Mouse (Mus musculus) cortical plate, adult 2 months (tissue): ENCODE data around the gene Specc1. TPM values are rescaled to one million over a fixed set of nuclear protein-coding genes. Genes with fewer than 3 reads are reported as not detected.

Experiments
- H3K27ac ChIP-seq: fragments of 200-500 bp; 2 replicates; pipeline ENCODE4 v1.5.1; 2012; ENCODE audit warnings: low read length, control low read depth, inconsistent platforms; ENCODE audit not compliant: insufficient read depth
- H3K4me1 ChIP-seq: fragments of 200-500 bp; 2 replicates; pipeline ENCODE4 v1.6.1; 2011; ENCODE audit warnings: low read length; ENCODE audit not compliant: control insufficient read depth, insufficient read depth
- H3K4me3 ChIP-seq: fragments of 200-500 bp; 2 replicates; pipeline ENCODE4 v1.5.1; 2011; ENCODE audit warnings: mild to moderate bottlenecking, low read length, control low read depth; ENCODE audit not compliant: insufficient read depth
- CTCF ChIP-seq: fragments of 200-500 bp; IDR thresholded peaks from 2 replicates; pipeline ENCODE4 v1.5.1; 2011; ENCODE audit warnings: mild to moderate bottlenecking, control low read depth, low read length; ENCODE audit not compliant: insufficient read depth; ENCODE audit errors: extremely low read depth
- POLR2A ChIP-seq: fragments of 200-500 bp; IDR thresholded peaks from 2 replicates; pipeline ENCODE4 v1.6.1; 2011; ENCODE audit warnings: mild to moderate bottlenecking, low read length, control low read depth; ENCODE audit not compliant: insufficient read depth; ENCODE audit errors: extremely low read depth
- polyA plus RNA-seq: library from polyadenylated mRNA; depleted of rRNA; stranded (reverse); fragments of >200 nt; gene quantifications from 2 replicates; pipeline ENCODE4 v1.2.3, GENCODE M21; 2012

The Specc1 gene
- polyA plus RNA-seq, 1 experiment, result 43.2 TPM

GRCm38 (mm10) chr11:62069554-62069953, 113.0 kb downstream of the Specc1 start:
- H3K27ac ChIP-seq, result peak overlapping the region; percentile 74

GRCm38 (mm10) chr11:62070206-62070605, 113.6 kb downstream of the Specc1 start:
- Histone ChIP-seq H3K4me3 (no peak overlapping the region), H3K27ac (0 out of 2 replicates have a peak overlapping the region, but pooled peaks have one; percentile 44), H3K4me1 (peaks cover 3% of the 10 kb centered on the region; the same call in 1 of the 2 replicates)
- no peak for TF ChIP-seq POLR2A
- no peak for TF ChIP-seq CTCF

More at GRCm38 (mm10) chr11:62069554-62069953, 113.0 kb downstream of the Specc1 start:
- H3K4me1 ChIP-seq, result peaks cover 3% of the 10 kb centered on the region; the same call in 1 of the 2 replicates
- TF ChIP-seq POLR2A (no peak), CTCF (no peak)
- no peak overlapping the region for H3K4me3 ChIP-seq

- Histone ChIP-seq H3K4me3 (no peak overlapping the region), H3K27ac (no peak overlapping the region), H3K4me1 (peaks cover 3% of the 10 kb centered on the region; the same call in 1 of the 2 replicates)
- TF ChIP-seq CTCF (no peak), POLR2A (no peak)
Measured at GRCm38 (mm10) chr11:62072406-62072805, 115.8 kb downstream of the Specc1 start.

DNA sequence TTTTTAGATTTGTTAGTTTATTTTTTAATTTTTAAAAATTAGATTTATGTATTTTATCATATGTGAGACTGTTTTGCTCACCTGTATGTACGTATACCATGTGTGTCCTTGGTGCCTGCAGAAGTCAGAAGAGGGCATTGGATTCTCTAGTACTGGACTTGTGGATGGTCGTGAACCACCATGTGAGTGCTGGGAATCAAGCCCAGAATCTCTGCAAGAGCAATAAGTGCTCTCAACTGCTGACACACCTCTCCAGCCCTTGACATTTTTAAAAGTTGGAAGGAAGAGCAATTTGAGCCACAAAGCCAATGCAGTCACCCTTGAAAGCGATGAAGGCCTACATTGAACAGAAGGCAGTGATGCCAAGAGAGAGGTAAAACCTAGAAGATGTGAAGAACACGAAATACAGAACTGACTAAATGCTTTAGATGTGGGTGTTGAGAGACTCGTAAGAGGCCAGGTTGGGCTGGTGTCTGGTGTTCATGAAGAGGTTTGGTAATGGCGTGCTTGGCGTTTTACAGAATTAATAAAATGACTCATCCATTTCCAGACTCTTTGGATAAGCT, 117.1 kb downstream of the Specc1 start:
- no peak overlapping the region for H3K4me3 ChIP-seq
- H3K4me1 ChIP-seq, result peaks cover 3% of the 10 kb centered on the region; the same call in 1 of the 2 replicates
- H3K27ac ChIP-seq, result no peak overlapping the region
- TF ChIP-seq POLR2A, result no peak
- no peak for TF ChIP-seq CTCF

- TF ChIP-seq POLR2A (no peak), CTCF (no peak)
- Histone ChIP-seq H3K4me3 (no peak overlapping the region), H3K27ac (no peak overlapping the region), H3K4me1 (no peaks in the 10 kb centered on the region)
Measured at GRCm38 (mm10) chr11:62074578-62074977, 118.0 kb downstream of the Specc1 start.

- TF ChIP-seq CTCF, result no peak
- TF ChIP-seq POLR2A, result no peak
- H3K4me1 ChIP-seq, result no peaks in the 10 kb centered on the region
- no peak overlapping the region for H3K4me3 ChIP-seq
- H3K27ac ChIP-seq, result no peak overlapping the region
Measured at GRCm38 (mm10) chr11:62075071-62075470, 118.5 kb downstream of the Specc1 start.

GRCm38 (mm10) chr11:62075551-62075950, 119.0 kb downstream of the Specc1 start:
- TF ChIP-seq CTCF (no peak), POLR2A (no peak)
- no peak overlapping the region for H3K4me3 ChIP-seq
- no peaks in the 10 kb centered on the region; the same call in 1 of the 2 replicates for H3K4me1 ChIP-seq
- no peak overlapping the region for H3K27ac ChIP-seq

DNA sequence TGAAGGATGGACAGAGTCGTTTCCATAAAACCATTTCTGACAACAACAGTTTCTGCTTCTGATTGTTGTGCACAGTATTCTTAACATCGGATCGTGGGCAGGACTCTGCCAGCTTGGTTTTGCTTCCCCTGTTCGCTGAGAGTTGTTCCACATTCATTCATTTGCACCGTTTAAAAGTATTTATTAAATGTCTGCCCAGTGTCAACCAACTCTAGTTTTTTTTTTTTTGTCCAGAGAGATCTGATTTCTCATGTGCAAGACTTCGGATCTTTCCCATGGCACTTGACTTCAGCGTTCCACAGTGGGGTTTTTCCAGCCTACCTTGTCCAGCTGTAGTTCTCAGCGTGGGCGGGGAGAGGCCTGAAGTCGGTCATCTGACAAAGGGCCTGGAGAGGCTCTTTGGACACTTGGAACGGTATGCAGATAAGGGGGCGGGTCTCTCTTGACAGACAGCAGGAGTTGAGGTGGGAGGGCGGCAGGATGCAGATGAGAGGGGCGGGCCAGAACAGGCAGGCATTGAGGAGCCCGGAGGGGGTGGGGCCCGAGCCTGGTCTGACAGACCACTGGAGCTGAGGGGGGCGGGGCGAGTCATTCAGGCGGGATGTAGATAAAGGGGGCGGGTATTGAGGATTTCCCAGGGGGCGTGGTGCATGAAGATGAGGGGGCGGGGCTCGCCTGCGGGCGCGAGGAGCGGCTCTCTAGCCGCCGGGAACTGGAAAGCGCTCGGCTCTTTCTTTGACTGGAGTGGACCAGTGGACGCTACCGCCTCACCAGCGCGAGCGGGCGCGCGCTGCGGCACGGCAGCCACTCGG, 120.0 kb downstream of the Specc1 start:
- peak overlapping the region; percentile 41 for H3K4me3 ChIP-seq
- 0 out of 2 replicates have a peak overlapping the region, but pooled peaks have one; percentile 28 for H3K27ac ChIP-seq
- no peaks in the 10 kb centered on the region; the same call in 1 of the 2 replicates for H3K4me1 ChIP-seq
- TF ChIP-seq CTCF (no peak), POLR2A (peak; percentile 34; the same call in 1 of the 2 replicates)

DNA sequence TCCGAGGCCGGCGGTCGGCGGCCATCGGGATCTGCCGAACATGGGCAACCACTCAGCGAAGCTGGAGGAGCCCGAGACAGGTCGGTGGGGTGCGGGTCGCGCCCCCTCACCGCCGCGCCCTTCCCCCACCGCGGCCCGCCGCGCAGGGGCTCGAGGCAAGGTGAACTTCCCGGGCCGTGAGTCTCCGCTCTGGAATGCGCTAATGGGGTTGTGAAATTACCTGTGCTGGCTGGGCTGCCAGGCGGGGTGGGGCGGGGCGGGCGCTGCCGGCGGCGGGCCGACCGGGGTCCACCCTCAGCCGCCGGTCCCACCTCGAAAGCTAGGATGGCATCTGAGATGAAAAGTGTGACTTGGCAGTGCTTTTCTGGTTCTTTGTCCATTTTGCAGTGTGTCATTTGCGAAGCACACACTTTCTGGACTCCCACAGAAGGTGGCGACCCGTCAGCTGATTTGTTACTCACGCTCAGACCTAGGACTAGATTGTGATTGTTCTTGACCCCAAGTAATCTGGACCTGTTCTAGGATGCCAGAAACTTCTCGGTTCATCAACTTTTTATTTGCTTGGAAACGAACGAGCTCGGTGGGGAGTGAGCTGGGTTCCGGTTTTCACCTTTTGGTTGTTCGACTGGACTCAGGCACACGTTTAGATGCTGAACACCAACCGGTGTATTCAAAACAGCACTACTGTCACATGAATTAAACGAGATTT, 120.7 kb downstream of the Specc1 start:
- Histone ChIP-seq H3K27ac (no peak overlapping the region), H3K4me3 (peak overlapping the region; percentile 41), H3K4me1 (no peaks in the 10 kb centered on the region; the same call in 1 of the 2 replicates)
- TF ChIP-seq POLR2A, result no peak
- TF ChIP-seq CTCF, result no peak
